Mouse (Mus musculus): ENCODE results near the gene Atp12a.

GRCm38 (mm10) chr14:56354803-56355202 is 10.1 kb upstream of the Atp12a start:
- TF ChIP-seq POLR2A (IDR thresholded peaks at IDR 0.05; ENCODE audit: extremely low read depth, insufficient read depth, low read length) (no peak), CTCF (IDR thresholded peaks at IDR 0.05; ENCODE audit: extremely low read depth, insufficient read depth, low read length) (no peak)

Measured in cortical plate, adult 2 months (tissue).